Mouse (Mus musculus) lung, adult 2 months (tissue): Measurements from ENCODE around the gene Dmwd.

Experiments used
- CTCF ChIP-seq: fragments of 200-500 bp; IDR thresholded peaks from 2 replicates; pipeline ENCODE4 v1.5.1; 2011; ENCODE audit warnings: mild to moderate bottlenecking, low read length, control low read depth; ENCODE audit not compliant: insufficient read depth
- POLR2A ChIP-seq: fragments of 200-500 bp; IDR thresholded peaks from 2 replicates; pipeline ENCODE4 v1.6.1; 2011; ENCODE audit warnings: low read depth, mild to moderate bottlenecking, control low read depth, low read length, borderline replicate concordance; ENCODE audit errors: extremely low read depth

DNA sequence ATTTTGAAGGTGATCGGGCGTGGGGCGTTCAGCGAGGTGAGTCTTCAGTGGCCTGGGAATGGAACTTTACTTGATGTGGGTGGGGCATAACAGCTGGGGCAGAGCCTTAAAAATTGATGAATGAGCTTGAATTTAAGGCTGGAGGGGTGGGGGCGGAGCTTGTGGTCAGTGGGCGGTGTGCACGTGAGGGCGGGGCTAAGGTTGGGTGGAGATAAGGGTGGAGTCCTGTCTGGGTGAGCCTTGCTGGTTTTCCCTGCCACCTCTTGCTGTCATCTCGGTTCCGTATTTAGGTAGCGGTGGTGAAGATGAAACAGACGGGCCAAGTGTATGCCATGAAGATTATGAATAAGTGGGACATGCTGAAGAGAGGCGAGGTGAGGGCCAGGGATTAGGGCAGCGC, 10.0 kb downstream of the Dmwd start:
- TF ChIP-seq CTCF (no peak), POLR2A (no peak)
